Mouse (Mus musculus) activated CD4-positive, CD25-positive, alpha-beta regulatory T cell, adult 4 months (primary cell): ENCODE results near the gene Fam83e. TPM values are rescaled to one million over a fixed set of nuclear protein-coding genes. Genes with fewer than 3 reads are reported as not detected.

Experiments
- ATAC-seq: one replicate; pipeline ENCODE4 v1.8.0; 2017
- polyA plus RNA-seq, 2 experiments: library from polyadenylated mRNA; unstranded; fragments of 100-300 nt; shearing (Covaris generic); gene quantifications; one replicate each; pipeline ENCODE4 v1.2.1; 2017

Fam83e gene
- polyA plus RNA-seq, 2 experiments from 2014 or later: not detected

- no peak for ATAC-seq
These were observed 5.1 kb upstream of the Fam83e start for GRCm38 (mm10) chr7:45715741-45716459.

GRCm38 (mm10) chr7:45716460-45716857 is 4.6 kb upstream of the Fam83e start:
- no peak for ATAC-seq

GRCm38 (mm10) chr7:45716952-45717917 is 3.8 kb upstream of the Fam83e start:
- no peak for ATAC-seq

GRCm38 (mm10) chr7:45717918-45718297 is 3.1 kb upstream of the Fam83e start, which contains the start of gene Sphk2:
TSS of gene Sphk2 (minus strand) at chr7:45718002.
- peak; percentile 68 for ATAC-seq

GRCm38 (mm10) chr7:45718331-45718730 is 2.7 kb upstream of the Fam83e start:
- no peak for ATAC-seq

- no peak for ATAC-seq
These were observed 1.8 kb upstream of the Fam83e start for GRCm38 (mm10) chr7:45719180-45719579.

- no peak for ATAC-seq
These were observed 1.1 kb upstream of the Fam83e start for GRCm38 (mm10) chr7:45719738-45720412.

- no peak for ATAC-seq
These were observed 191 bp downstream of the Fam83e start for GRCm38 (mm10) chr7:45721234-45721571.

- ATAC-seq: no peak
These were observed 783 bp downstream of the Fam83e start for GRCm38 (mm10) chr7:45721642-45722347.

- ATAC-seq: no peak
These were observed 1.3 kb downstream of the Fam83e start for GRCm38 (mm10) chr7:45722348-45722713.

GRCm38 (mm10) chr7:45723301-45723700 is 2.3 kb downstream of the Fam83e start:
- no peak for ATAC-seq

- ATAC-seq: no peak
These were observed 2.8 kb downstream of the Fam83e start for GRCm38 (mm10) chr7:45723781-45724180.

GRCm38 (mm10) chr7:45725151-45725550 is 4.1 kb downstream of the Fam83e start:
- no peak for ATAC-seq

- no peak for ATAC-seq
These were observed 4.7 kb downstream of the Fam83e start, which contains the start of gene Spaca4 for GRCm38 (mm10) chr7:45725713-45726112. TSS of gene Spaca4 (minus strand) at chr7:45725813.

GRCm38 (mm10) chr7:45726419-45726818 is 5.4 kb downstream of the Fam83e start:
- ATAC-seq: no peak

- ATAC-seq: no peak
These were observed 6.6 kb downstream of the Fam83e start for GRCm38 (mm10) chr7:45727625-45728024.

GRCm38 (mm10) chr7:45730727-45731431 is 9.9 kb downstream of the Fam83e start:
- ATAC-seq: no peak

- peak; percentile 98 for ATAC-seq
These were observed 12.5 kb downstream of the Fam83e start for GRCm38 (mm10) chr7:45733477-45733876.

GRCm38 (mm10) chr7:45739162-45739763 is 18.3 kb downstream of the Fam83e start:
- ATAC-seq: peak; percentile 62

GRCm38 (mm10) chr7:45739820-45740219 is 18.8 kb downstream of the Fam83e start:
- ATAC-seq: no peak

GRCm38 (mm10) chr7:45741308-45741707 is 20.3 kb downstream of the Fam83e start:
- no peak for ATAC-seq
